Mouse (Mus musculus): ENCODE results near the gene Dennd1a. TPM values are rescaled to one million over a fixed set of nuclear protein-coding genes. Genes with fewer than 3 reads are reported as not detected.

Dennd1a gene
- total and polyA plus RNA-seq, 2 experiments from 2014 or later, result 16.7 to 52.1 TPM

GRCm38 (mm10) chr2:38313399-38313798 lies 26.2 kb upstream of the Dennd1a start:
- no peak for TF ChIP-seq CTCF (IDR thresholded peaks at IDR 0.05; ENCODE audit: low read depth)
- Histone ChIP-seq H3K4me1 (ENCODE audit: insufficient read depth) (no peaks in the 10 kb centered on the region), H3K27me3 (ENCODE audit: insufficient read depth, low read length) (no peaks in the 10 kb centered on the region), H3K27ac (ENCODE audit: low read depth, low read length) (no peak overlapping the region), H3K9ac (no peak overlapping the region), H3K4me2 (ENCODE audit: low read depth) (no peak overlapping the region), H3K36me3 (ENCODE audit: insufficient read depth) (no peaks in the 10 kb centered on the region), H3K9me3 (ENCODE audit: low read length) (no peaks in the 10 kb centered on the region), H3K4me3 (ENCODE audit: low read depth, low read length) (no peak overlapping the region)
- DNase-seq (no peak), ATAC-seq (no peak)
- 57% methylated on average over 3 of the region's 3 CpGs for WGBS

GRCm38 (mm10) chr2:38312921-38313320 lies 25.7 kb upstream of the Dennd1a start:
- H3K4me3 ChIP-seq (ENCODE audit: low read depth, low read length), result no peak overlapping the region
- H3K9ac ChIP-seq, result no peak overlapping the region
- no peak for DNase-seq
- H3K4me1 ChIP-seq (ENCODE audit: insufficient read depth), result no peaks in the 10 kb centered on the region
- H3K27ac ChIP-seq (ENCODE audit: low read depth, low read length), result no peak overlapping the region
- 38% methylated on average over 3 of the region's 3 CpGs for WGBS
- H3K27me3 ChIP-seq (ENCODE audit: insufficient read depth, low read length), result no peaks in the 10 kb centered on the region
- TF ChIP-seq CTCF (IDR thresholded peaks at IDR 0.05; ENCODE audit: low read depth), result no peak
- ATAC-seq, result no peak
- no peak overlapping the region for H3K4me2 ChIP-seq (ENCODE audit: low read depth)
- no peaks in the 10 kb centered on the region for H3K9me3 ChIP-seq (ENCODE audit: low read length)
- no peaks in the 10 kb centered on the region for H3K36me3 ChIP-seq (ENCODE audit: insufficient read depth)

GRCm38 (mm10) chr2:38305152-38305551 lies 18.0 kb upstream of the Dennd1a start:
- Histone ChIP-seq H3K36me3 (ENCODE audit: insufficient read depth) (no peaks in the 10 kb centered on the region), H3K4me2 (ENCODE audit: low read depth) (no peak overlapping the region), H3K27me3 (ENCODE audit: insufficient read depth, low read length) (no peaks in the 10 kb centered on the region), H3K4me1 (ENCODE audit: insufficient read depth) (no peaks in the 10 kb centered on the region), H3K9ac (no peak overlapping the region), H3K4me3 (ENCODE audit: low read depth, low read length) (no peak overlapping the region), H3K9me3 (ENCODE audit: low read length) (no peaks in the 10 kb centered on the region), H3K27ac (ENCODE audit: low read depth, low read length) (no peak overlapping the region)
- DNase-seq, result no peak
- no peak for TF ChIP-seq CTCF (IDR thresholded peaks at IDR 0.05; ENCODE audit: low read depth)
- WGBS, result 100% methylated on average over 1 of the region's 1 CpGs
- no peak for ATAC-seq

GRCm38 (mm10) chr2:38300941-38301340 lies 13.8 kb upstream of the Dennd1a start:
- no peaks in the 10 kb centered on the region for H3K36me3 ChIP-seq (ENCODE audit: insufficient read depth)
- H3K9ac ChIP-seq, result no peak overlapping the region
- no peaks in the 10 kb centered on the region for H3K9me3 ChIP-seq (ENCODE audit: low read length)
- ATAC-seq (no peak), DNase-seq (no peak)
- no peak for TF ChIP-seq CTCF (IDR thresholded peaks at IDR 0.05; ENCODE audit: low read depth)
- no peaks in the 10 kb centered on the region for H3K4me1 ChIP-seq (ENCODE audit: insufficient read depth)
- WGBS, result 85% methylated on average over 2 of the region's 2 CpGs
- H3K4me2 ChIP-seq (ENCODE audit: low read depth), result no peak overlapping the region
- no peak overlapping the region for H3K4me3 ChIP-seq (ENCODE audit: low read depth, low read length)
- H3K27me3 ChIP-seq (ENCODE audit: insufficient read depth, low read length), result no peaks in the 10 kb centered on the region
- H3K27ac ChIP-seq (ENCODE audit: low read depth, low read length), result no peak overlapping the region

- DNase-seq, result no peak
- 86% methylated on average over 4 of the region's 4 CpGs for WGBS
- Histone ChIP-seq H3K36me3 (ENCODE audit: insufficient read depth) (no peaks in the 10 kb centered on the region), H3K4me1 (ENCODE audit: insufficient read depth) (no peaks in the 10 kb centered on the region), H3K27me3 (ENCODE audit: insufficient read depth, low read length) (no peaks in the 10 kb centered on the region), H3K9ac (no peak overlapping the region), H3K27ac (ENCODE audit: low read depth, low read length) (no peak overlapping the region), H3K9me3 (ENCODE audit: low read length) (no peaks in the 10 kb centered on the region), H3K4me3 (ENCODE audit: low read depth, low read length) (no peak overlapping the region), H3K4me2 (ENCODE audit: low read depth) (no peak overlapping the region)
- no peak for ATAC-seq
- TF ChIP-seq CTCF (IDR thresholded peaks at IDR 0.05; ENCODE audit: low read depth), result no peak
Observed at GRCm38 (mm10) chr2:38295939-38296338, 8.7 kb upstream of the Dennd1a start.

GRCm38 (mm10) chr2:38291526-38291925 lies 4.3 kb upstream of the Dennd1a start:
- Histone ChIP-seq H3K4me3 (ENCODE audit: low read depth, low read length) (no peak overlapping the region), H3K27ac (ENCODE audit: low read depth, low read length) (no peak overlapping the region), H3K36me3 (ENCODE audit: insufficient read depth) (no peaks in the 10 kb centered on the region), H3K27me3 (ENCODE audit: insufficient read depth, low read length) (no peaks in the 10 kb centered on the region), H3K4me1 (ENCODE audit: insufficient read depth) (0 out of 2 replicates have a peak, but pooled peaks cover 3% of the 10 kb centered on the region), H3K9ac (no peak overlapping the region), H3K9me3 (ENCODE audit: low read length) (no peaks in the 10 kb centered on the region), H3K4me2 (ENCODE audit: low read depth) (no peak overlapping the region)
- WGBS, result 90% methylated on average over 1 of the region's 1 CpGs
- no peak for TF ChIP-seq CTCF (IDR thresholded peaks at IDR 0.05; ENCODE audit: low read depth)
- ATAC-seq, result no peak
- DNase-seq, result no peak

- 56% methylated on average over 2 of the region's 2 CpGs for WGBS
- Histone ChIP-seq H3K27me3 (ENCODE audit: insufficient read depth, low read length) (no peaks in the 10 kb centered on the region), H3K27ac (ENCODE audit: low read depth, low read length) (no peak overlapping the region), H3K36me3 (ENCODE audit: insufficient read depth) (no peaks in the 10 kb centered on the region), H3K4me2 (ENCODE audit: low read depth) (no peak overlapping the region), H3K9me3 (ENCODE audit: low read length) (no peaks in the 10 kb centered on the region), H3K9ac (no peak overlapping the region), H3K4me3 (ENCODE audit: low read depth, low read length) (no peak overlapping the region), H3K4me1 (ENCODE audit: insufficient read depth) (peaks cover 8% of the 10 kb centered on the region)
- no peak for TF ChIP-seq CTCF (IDR thresholded peaks at IDR 0.05; ENCODE audit: low read depth)
- DNase-seq (no peak), ATAC-seq (no peak)
Observed at GRCm38 (mm10) chr2:38288226-38288625, 1.0 kb upstream of the Dennd1a start.

DNA sequence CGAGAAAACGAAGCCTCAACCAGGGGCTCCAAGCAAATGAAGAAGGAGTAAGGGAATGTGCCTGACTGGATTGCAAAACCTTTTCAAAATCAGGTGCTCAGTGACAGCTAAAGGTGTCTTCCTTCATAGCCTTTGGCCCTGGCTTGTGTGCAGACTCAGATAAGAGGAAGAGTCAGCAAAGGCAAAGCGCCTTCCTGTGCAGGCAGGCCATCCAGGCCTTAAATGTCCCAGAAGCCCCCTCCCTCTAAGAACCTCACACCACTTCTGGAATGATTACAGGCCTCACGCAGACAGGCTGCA lies 807 bp downstream of the Dennd1a start:
- Histone ChIP-seq H3K9ac (peak overlapping the region; percentile 93), H3K36me3 (ENCODE audit: insufficient read depth) (no peaks in the 10 kb centered on the region), H3K4me1 (ENCODE audit: insufficient read depth) (peaks cover 8% of the 10 kb centered on the region), H3K9me3 (ENCODE audit: low read length) (no peaks in the 10 kb centered on the region), H3K27me3 (ENCODE audit: insufficient read depth, low read length) (no peaks in the 10 kb centered on the region), H3K27ac (ENCODE audit: low read depth, low read length) (0 out of 2 replicates have a peak overlapping the region, but pooled peaks have one; percentile 80), H3K4me2 (ENCODE audit: low read depth) (peak overlapping the region; percentile 62), H3K4me3 (ENCODE audit: low read depth, low read length) (peak overlapping the region; percentile 67)
- WGBS, result 5% methylated on average over 4 of the region's 4 CpGs
- TF ChIP-seq CTCF (IDR thresholded peaks at IDR 0.05; ENCODE audit: low read depth), result no peak
- DNase-seq (no peak), ATAC-seq (no peak)

All from forebrain, postnatal 0 days (tissue).